Mouse (Mus musculus): ENCODE measurements at regions not wholly inside any gene's neighbourhood (a gene's known extent, or its start where the extent isn't known, plus 50 kb on each side); places are given as distances from the start of the nearest gene placed in this dataset.

DNA sequence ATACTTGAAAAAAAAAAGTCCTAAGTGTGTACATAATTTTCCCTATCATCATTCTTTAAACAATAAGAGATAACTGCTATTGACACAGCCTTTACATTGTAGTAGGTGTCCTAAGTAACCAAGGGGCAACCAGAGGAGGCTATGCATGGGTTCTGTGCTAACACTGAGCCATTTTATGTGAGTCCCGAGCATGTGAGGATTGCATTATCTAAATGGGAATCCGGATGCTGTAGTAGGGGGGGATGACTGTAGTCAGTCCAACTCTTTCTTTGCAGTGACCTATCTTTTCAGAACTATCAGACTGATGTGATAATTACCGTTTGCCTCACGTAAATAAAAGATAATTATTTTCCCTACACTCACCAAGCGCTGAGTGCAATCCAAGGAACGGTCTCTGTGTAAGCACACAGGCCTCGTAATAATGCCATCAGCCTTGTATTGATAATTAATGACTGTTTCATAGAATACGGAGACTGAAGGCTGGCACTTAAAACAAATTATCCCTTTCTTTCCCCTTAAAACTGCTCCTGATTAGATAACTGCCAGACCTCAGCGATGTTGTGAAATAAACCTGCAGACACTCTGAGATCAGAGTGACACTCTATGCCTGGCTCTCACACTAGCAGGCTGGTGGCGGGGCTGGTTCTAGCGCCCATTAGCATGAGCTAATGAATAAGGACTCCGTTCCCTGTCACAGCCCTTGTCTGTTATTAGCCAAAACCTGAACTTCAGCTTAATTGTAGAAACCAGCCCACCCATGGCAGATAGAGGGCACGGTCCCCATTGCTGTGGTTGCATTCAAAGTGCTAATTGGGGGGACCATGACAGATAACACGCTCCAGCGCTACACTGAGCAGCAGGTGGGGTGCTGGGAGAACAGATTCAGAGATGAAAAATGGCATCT, 165.4 kb downstream of the Cd83 start:
- TF ChIP-seq GATA1 (IDR thresholded peaks at IDR 0.05; ENCODE audit: low read length): no peak

GRCm38 (mm10) chr13:43952491-43952890, 167.9 kb downstream of the Cd83 start:
- no peak for TF ChIP-seq GATA1 (IDR thresholded peaks at IDR 0.05; ENCODE audit: low read length)

GRCm38 (mm10) chr13:43952972-43953592, 168.5 kb downstream of the Cd83 start:
- TF ChIP-seq GATA1 (IDR thresholded peaks at IDR 0.05; ENCODE audit: low read length): no peak

DNA sequence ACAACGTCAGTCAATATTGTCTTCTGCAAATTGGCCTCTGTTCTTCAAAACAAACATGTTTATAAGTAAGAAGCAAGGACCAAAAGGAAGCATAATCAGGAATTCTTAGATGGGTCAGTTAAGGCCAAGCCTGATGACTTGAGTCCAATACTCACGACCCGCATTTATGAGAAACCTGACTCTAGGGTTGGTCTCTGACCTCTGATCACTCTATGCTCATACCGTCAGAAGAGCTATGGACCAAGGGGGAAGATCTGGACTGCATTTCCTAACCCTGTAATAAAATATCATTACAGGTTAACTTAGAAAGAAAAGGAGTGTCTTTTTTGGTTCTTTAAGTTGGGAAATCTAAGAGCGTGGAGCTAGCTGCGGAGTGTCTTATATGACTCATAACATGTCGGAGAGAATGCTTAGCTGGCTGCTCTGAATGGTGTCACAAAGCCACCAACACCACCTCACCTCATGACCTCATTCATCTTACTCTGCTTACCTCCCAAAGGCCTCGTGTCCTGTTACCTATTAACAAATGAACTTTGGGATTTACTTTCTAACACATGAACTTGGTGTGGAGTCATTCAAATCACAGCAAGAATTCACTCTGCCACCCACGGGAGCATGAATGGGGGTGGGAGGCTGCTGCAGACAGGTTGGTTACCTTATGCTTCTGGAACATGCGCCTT, 170.3 kb downstream of the Cd83 start:
- TF ChIP-seq GATA1 (IDR thresholded peaks at IDR 0.05; ENCODE audit: low read length): no peak

DNA sequence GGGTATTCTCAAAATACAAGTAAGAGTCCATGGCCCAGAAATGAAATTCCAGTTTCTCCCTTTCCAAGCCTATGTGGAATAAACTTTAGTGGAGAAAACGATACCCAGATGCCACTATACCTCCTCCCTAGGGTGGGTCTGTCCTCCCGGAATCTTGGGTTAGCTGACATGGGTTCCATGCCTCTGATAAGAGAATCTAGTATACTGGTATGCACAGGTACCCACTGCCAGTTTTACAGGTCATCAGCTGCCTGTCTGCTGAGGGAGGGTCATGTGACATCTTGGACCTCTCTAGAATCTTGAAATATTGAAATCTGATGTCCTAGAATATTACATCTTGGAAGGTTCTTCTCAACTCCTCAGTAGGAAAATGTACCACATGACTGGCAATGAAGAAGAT, 172.5 kb downstream of the Cd83 start:
- no peak for TF ChIP-seq GATA1 (IDR thresholded peaks at IDR 0.05; ENCODE audit: low read length)

- no peak for TF ChIP-seq GATA1 (IDR thresholded peaks at IDR 0.05; ENCODE audit: low read length)
Observed at GRCm38 (mm10) chr13:43959121-43959572, 174.6 kb downstream of the Cd83 start.

- TF ChIP-seq GATA1 (IDR thresholded peaks at IDR 0.05; ENCODE audit: low read length): no peak
Observed at GRCm38 (mm10) chr13:43961047-43961690, 176.6 kb downstream of the Cd83 start.

DNA sequence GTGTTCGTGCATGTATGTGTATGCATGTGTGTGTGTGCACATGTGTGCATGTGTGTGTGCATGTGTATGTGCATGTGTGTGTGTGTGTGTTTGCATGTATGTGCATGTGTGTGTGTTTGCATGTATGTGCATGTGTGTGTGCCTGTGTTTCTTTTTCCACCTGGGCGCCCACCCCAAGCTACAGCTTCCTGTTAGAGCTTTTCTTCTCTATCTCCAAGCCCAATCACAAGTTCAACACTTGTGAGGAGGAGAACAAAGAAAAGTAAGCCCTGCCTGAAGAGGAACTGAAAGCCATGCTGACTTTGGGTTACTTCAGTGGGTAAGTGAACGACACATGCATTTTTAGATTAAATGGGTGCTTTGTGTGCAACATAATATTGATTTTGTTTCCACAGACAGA, 177.4 kb downstream of the Cd83 start:
- no peak for TF ChIP-seq GATA1 (IDR thresholded peaks at IDR 0.05; ENCODE audit: low read length)

DNA sequence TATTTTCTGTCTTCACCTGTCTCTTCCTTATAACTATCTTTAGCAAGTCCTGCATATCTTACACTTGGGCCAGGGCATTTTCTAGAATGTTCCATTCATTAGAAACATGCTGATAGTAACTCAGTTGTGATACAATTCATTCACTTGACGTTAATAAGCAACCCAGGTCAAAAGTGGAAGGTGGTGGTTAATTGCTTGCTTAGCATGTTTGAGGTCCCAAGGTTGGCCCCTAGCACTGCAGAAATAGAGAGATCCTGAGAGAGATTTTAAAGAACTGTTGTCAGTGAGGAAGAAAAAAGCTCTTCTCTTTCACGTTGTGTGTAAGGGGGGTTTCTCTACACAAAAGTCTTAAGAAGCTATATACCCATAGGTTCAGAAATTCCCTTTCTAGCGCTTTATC, 178.7 kb downstream of the Cd83 start:
- no peak for TF ChIP-seq GATA1 (IDR thresholded peaks at IDR 0.05; ENCODE audit: low read length)

GRCm38 (mm10) chr13:43965256-43965905, 180.8 kb downstream of the Cd83 start:
- no peak for TF ChIP-seq GATA1 (IDR thresholded peaks at IDR 0.05; ENCODE audit: low read length)

GRCm38 (mm10) chr13:43967516-43967915, 182.9 kb downstream of the Cd83 start:
- TF ChIP-seq GATA1 (IDR thresholded peaks at IDR 0.05; ENCODE audit: low read length): no peak

DNA sequence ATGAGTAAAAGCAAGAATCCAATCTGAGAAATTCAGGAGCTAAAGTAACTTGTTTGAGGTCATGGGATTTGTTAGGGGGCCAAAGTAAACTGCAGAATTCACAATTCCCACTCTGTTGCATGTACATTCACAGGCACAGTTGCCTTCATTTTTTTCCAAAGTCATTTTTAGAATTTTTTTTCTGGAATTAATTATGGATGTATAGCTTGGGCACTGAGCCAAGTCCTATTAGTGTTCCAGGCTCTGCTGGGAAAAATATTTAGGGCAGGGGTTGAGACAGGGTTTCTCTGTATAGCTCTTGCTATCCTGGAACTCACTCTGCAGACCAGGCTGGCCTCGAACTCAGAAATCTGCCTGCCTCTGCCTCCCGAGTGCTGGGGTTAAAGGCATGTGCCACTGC, 188.3 kb downstream of the Cd83 start:
- TF ChIP-seq GATA1 (IDR thresholded peaks at IDR 0.05; ENCODE audit: low read length): no peak

- no peak for TF ChIP-seq GATA1 (IDR thresholded peaks at IDR 0.05; ENCODE audit: low read length)
Observed at GRCm38 (mm10) chr13:43975281-43975680, 190.7 kb downstream of the Cd83 start.

GRCm38 (mm10) chr13:43975801-43976200, 191.2 kb downstream of the Cd83 start:
- no peak for TF ChIP-seq GATA1 (IDR thresholded peaks at IDR 0.05; ENCODE audit: low read length)

GRCm38 (mm10) chr13:43976676-43977075, 192.1 kb downstream of the Cd83 start:
- TF ChIP-seq GATA1 (IDR thresholded peaks at IDR 0.05; ENCODE audit: low read length): no peak
